Mouse (Mus musculus): ENCODE results near the gene Vps25.

DNA sequence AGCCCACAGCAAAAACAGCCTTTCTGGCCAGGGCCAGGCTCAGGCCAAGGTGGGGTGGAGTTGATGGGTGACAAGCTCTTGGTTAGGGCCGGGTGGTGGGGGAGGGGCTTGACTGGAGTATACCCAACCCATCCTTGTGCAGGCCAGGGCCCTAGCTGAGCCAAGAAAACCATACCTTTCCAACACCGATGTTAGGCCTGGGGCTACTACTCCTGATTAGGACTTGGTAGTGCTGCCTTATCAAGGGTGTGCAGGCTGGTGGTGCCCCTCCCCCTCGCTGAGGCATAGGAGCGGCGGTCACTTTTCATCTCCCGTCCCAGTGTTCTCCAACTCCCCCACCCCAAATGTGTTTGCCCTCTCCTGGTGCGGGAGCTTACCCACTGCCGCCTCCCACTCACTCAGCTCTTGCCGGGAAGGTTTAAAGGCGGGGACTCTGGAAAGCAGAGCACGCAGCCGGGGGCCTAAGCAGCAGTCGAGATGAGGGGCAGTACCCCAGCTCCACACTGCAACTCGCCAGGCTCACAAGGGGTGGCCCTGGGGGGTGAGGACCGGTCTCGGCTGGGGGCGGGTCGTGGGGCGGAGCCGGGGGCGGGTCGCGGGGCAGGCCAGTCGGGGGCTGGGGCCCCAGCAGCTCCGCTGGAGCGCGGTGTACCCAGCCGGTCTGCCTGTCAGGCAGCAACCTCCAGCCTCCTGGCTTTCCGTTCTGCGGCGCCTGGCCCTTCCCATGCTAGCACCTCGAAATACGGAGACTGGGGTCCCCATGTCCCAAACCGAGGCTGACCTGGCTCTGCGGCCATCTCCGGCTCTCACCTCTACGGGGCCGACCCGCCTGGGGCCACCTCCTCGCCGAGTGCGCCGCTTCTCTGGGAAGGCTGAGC, 6.7 kb downstream of the Vps25 start, which contains the start of gene Wnk4:
- TF ChIP-seq CTCF (IDR thresholded peaks at IDR 0.05; ENCODE audit: low read depth, low read length), result no peak
- no peak for TF ChIP-seq GATA1 (IDR thresholded peaks at IDR 0.05; ENCODE audit: borderline replicate concordance, low read length)
